Mouse (Mus musculus): Measurements from ENCODE around the gene Znrf3. TPM values are rescaled to one million over a fixed set of nuclear protein-coding genes. Genes with fewer than 3 reads are reported as not detected.
A peak's percentile ranks its signal among the peaks of the same experiment; 100 is the strongest.

The Znrf3 gene
- total RNA-seq, 2 experiments from 2014 or later = 19.5 to 20.2 TPM

DNA sequence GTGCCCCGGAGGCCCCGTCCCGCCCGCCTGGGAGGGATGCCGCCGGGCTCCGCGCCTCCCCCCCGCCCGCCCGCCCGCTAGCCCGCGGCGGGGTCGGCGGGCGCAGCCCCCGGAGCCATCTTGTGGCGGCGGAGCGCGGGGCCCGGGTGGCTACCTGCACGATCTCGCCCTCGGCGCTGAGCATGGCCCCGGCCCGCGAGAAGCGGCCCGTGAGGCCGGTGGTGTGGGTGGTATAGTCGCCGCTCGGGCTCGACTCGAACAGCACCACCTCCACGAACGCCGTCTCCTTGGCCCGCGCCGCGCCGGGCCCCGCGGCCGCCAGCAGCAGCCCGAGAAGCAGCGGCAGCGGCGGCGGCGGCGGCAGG lies 431 bp downstream of the Znrf3 start:
- intact Hi-C loops (cut with DNase I) = loop anchor here (5.0 kb wide), 1 partner anchor 42 kb away; no protein-coding TSS in a partner anchor
- peak; percentile 30 to 45 for DNase-seq (ENCODE audit: low spot score in 2 of 2)

DNA sequence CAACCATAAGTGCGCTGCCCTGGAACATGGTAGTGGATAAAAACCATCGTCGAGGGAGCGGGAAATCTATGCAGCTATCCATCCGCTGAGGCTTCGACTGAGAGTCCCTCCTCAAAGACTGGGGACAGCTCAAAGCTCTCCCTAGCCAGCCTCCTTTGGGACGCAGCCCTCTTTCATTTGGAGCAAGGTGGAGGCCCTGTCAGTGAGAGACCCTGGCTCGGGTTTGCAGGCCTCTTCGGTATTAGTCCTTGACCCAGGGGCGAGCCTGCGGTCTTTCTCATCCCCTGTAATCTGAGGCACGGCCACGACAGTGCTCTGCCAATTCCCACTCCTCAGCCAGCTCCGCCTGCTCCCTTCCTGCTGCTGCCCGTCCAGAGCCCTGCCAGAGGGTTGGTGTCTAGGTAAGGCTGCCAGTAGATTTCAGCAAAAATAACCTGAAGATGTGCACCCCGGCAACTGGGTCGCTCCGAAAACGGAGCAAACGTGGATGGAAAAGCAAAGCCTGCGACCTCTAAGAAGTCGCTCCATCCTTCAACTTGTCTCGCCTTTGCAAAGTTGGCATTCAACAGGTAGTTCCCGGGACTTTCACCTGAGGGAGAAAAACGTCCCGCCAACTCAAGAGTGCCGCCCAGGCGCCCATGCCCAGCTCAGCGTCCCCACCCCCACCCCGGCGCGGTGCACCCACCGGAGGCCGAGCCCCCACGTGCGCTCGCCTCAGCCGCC lies 975 bp downstream of the Znrf3 start:
- peak in 1 of 2 experiments; percentile 14 for DNase-seq (ENCODE audit: low spot score in 2 of 2)
- intact Hi-C loops (cut with DNase I) = loop anchor here (5.0 kb wide), 1 partner anchor 41 kb away; no protein-coding TSS in a partner anchor

DNA sequence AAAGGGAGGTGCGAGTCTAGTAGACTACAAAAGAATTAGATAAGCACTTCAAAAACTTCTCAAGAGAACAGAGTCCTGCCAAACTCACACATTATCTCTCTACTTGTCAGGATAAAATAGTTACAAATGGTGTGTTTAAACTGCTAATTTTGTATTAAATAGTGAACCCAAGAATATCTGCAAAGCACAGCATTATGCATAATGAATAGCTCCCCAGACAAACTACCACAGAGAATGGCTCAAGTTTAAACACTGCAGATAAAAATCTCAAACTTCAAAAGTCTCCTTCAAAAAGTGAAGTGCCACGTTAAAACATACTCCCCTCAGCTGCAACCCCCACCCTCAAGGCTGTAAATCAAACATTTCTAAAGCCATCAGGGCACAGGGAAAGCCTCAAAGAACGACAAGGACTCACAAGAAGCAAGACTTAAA lies 2.0 kb downstream of the Znrf3 start:
- no peak for DNase-seq (ENCODE audit: low spot score in 2 of 2)
- intact Hi-C loops (cut with DNase I) = loop anchor here (5.0 kb wide), 1 partner anchor 40 kb away; no protein-coding TSS in a partner anchor

DNA sequence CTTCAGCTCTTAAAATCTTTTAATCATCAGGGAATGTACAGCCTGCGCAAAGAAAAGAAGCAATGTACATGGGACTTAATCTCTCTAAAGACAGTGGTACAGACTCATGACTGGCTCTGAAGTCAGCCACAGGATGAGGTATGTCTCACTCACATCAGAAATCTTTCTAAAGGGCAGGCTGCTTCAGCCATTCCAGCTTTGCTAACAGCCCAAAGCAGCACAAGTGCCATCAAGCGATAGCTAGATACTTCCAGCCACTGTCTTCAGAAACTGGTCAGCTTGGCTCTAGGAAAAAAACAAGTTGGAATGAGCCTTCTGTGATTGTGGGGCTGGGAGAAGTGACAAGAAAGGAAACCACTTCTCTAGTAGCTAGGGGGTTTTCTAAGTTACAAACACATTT lies 7.0 kb downstream of the Znrf3 start:
- no peak for DNase-seq (ENCODE audit: low spot score in 2 of 2)
- intact Hi-C loops (cut with DNase I) = no loop called here

DNA sequence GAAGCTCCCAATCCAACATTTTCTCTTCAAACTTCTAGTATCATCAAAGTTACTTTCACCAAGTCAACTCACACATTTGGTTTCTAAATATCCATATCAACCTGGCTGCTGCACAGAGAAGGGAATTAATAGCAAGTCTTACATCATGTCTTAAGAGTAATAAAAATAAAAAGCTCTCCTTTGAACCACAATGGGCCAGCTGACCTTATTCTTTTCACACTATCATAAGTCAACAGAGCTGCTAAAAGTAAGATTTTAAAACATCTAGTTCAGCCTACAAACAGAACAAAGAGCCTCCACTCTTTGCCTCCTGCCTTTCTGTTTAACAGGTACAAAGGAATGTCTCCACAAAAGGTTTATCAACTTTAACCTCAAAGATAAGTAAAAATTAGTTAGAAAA lies 7.7 kb downstream of the Znrf3 start:
- DNase-seq (ENCODE audit: low spot score in 2 of 2) = no peak
- intact Hi-C loops (cut with DNase I) = no loop called here

DNA sequence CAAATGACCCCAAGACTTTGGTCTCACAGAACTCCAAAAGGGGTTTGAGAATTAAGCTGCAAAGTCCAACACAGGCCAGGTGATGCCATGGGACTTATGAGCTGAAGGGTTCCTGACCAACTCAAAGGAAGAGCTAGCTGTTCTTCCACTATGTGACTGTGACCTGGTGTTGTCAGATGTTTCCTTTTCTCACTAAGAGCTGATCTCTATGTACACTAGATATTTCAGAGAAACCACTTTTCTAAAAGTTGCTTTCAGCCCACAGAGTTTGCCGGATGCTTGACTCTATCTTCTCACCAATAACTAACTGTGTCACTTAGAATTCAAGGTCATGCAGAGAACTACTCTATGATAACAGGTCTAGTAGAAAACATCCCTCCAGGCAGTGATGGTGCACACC lies 9.2 kb downstream of the Znrf3 start:
- intact Hi-C loops (cut with DNase I) = no loop called here
- DNase-seq (ENCODE audit: low spot score in 2 of 2) = no peak

DNA sequence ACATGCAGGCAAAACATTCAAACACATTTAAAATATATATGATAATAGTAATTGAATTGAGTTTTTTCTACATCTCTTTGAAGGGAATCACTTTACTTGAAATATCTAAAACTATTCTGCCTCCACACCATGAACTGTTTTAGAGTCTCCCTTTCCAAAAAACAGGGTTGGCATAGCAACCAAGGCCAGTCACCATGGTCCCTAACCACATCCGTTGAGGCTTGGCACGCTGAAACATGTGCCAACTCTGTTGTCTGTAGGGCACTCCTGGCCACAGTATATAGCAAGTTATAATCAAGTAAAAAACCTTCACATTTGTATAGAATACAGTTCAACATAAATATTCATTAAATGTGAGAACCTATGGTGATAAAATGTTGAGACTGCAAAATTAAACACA lies 12.3 kb downstream of the Znrf3 start:
- no peak for DNase-seq (ENCODE audit: low spot score in 2 of 2)
- intact Hi-C loops (cut with DNase I) = loop anchor here (2.0 kb wide), 1 partner anchor 66 kb away; no protein-coding TSS in a partner anchor

DNA sequence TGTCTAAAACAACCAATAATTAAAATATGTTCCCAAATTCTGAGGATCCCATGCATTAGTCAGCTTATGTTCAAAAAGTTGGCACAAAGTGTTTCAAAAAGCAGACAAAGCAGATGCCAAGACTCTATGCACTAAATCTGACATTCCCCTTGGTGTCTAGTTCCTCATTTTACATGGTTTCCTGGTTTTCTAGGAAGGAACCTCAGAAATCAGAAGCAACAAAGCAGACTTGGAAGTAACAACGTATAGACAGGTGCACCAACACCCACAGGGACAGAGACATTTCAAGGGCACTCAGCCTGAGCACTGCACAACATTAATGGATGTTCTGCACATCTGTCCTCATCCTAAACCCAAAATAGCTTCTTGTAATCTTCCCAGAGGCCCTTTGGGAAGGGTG lies 13.8 kb downstream of the Znrf3 start:
- DNase-seq (ENCODE audit: low spot score in 2 of 2) = no peak
- intact Hi-C loops (cut with DNase I) = no loop called here

DNA sequence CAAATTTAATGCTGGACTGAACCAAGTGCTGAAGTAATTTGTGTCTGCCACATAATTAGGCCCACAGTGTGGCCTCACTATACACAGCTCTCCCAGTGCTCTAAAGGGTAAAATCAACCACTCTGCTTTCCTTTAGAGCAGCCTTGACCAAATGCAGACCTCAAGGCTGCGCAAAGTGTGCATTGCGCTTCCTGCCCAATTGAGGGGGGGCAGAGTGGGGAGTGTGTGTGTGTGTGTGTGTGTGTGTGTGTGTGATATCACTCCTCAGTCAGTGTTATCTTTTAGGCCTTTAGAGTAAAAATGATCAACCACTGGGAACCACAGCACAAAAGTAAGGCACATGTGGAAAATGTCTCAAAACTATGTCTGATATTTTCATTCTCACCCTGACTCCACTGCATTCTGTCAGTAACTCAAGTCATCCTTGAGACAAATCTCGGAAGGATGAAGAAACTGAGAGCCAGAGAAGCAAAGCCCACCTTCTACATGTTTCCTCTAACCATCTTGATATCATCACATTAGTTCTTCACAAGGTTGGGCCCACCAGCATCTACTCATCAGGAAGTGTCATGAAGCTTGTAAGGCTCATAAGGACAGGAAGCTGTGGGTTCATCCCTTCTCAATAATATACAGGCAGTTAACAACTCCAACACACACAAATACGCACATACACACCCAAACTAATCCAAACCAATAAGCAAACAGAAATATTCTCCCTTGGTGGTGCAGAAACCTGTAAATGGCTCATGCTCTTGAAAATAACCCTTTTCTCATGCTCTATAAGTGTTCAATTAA lies 15.1 kb downstream of the Znrf3 start:
- no peak for DNase-seq (ENCODE audit: low spot score in 2 of 2)
- intact Hi-C loops (cut with DNase I) = no loop called here

DNA sequence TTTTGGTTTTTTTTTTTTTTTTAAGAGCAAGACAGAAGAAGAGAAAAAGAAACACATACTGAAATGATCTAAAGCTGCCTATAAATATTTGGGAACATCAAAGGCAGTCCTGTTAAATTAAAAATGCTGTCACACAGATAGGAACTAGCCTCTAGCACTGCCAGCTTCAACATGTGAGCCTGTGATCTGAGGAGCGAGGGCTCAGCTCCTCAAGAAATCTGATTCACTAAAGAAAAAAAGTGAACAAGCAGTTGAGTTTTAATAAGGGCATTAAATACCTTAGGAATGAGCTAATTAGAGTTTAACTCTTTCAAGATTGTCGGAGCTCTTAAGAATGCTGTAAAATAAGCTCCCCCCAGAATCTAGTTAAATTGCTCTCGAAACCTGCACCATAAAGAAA lies 17.4 kb downstream of the Znrf3 start:
- intact Hi-C loops (cut with DNase I) = no loop called here
- no peak for DNase-seq (ENCODE audit: low spot score in 2 of 2)

DNA sequence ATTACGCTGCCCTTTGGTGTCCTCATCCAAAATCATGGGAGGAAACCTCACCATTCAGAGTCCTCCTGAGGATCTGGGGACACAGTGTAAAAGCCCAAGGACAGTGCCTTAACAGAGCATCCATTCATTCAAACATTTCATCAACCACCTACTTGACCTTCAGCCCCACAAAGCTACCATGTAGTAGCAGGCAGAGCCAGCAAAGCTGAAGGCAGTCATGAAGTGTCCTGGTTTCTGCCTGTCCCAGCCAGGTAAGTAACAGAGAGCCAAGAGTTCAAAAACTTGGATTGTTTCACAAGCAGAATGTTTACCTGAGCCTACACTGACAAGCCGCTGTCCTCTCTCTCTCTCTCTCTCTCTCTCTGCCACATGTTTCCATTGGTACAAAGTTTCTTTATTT lies 18.3 kb downstream of the Znrf3 start:
- no peak for DNase-seq (ENCODE audit: low spot score in 2 of 2)
- intact Hi-C loops (cut with DNase I) = no loop called here

DNA sequence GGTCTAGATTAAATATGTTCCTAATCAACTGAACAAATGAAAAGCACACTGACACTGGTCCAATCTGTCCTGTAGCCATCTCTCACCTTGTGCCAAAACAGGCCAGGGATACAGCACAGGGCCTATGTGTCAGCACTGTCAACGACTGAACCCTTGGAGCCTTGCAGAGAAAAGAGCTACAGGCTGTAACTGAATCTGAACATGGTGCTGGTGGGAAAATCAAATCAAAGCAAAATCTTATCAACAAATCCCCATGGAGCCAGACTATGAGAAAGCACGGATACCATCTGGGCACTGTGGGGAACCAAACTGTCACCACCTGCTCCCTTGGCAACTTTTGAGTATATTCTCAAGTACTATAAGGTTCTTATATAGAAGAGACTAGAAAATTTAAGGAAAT lies 19.5 kb downstream of the Znrf3 start:
- peak in 1 of 2 experiments; percentile 26 for DNase-seq (ENCODE audit: low spot score in 2 of 2)
- intact Hi-C loops (cut with DNase I) = no loop called here

DNA sequence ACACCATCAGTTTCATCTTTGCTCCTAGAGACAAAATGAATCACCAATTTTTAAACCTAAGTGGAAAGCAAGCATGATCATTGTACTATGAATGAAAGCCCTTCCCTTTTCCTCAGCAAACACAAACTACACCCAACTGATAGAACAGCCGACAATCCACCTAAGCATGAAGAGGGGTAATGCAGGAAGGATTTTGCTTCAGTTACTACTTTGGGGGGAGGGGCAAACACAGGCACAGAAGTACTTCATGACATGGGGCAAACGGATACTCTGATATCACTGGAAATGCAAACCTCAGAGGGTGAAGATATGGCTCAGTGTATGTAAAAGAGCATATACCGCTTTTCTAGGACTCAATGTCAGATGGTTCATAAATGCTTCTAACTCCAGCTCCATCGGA lies 20.5 kb downstream of the Znrf3 start:
- DNase-seq (ENCODE audit: low spot score in 2 of 2) = no peak
- intact Hi-C loops (cut with DNase I) = no loop called here

DNA sequence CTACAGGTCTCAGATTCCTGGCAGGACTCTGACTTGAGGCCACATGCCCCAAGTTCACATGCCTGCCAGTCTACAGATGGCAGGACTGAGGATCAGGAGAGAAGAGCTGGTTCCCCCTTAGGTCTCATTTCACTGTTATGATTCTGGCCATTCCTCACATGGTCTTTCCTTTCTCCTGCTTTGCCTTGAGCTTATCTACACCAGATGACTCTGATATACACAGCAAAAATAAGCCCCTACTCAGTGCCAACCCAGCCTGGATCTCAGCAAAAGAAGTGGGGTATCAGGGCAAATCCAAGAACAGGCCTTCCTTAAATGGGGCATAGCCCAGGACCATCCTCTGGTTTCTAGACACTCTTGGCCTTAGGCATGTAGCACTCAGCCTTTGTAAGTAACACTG lies 21.6 kb downstream of the Znrf3 start:
- DNase-seq (ENCODE audit: low spot score in 2 of 2) = no peak
- intact Hi-C loops (cut with DNase I) = no loop called here

DNA sequence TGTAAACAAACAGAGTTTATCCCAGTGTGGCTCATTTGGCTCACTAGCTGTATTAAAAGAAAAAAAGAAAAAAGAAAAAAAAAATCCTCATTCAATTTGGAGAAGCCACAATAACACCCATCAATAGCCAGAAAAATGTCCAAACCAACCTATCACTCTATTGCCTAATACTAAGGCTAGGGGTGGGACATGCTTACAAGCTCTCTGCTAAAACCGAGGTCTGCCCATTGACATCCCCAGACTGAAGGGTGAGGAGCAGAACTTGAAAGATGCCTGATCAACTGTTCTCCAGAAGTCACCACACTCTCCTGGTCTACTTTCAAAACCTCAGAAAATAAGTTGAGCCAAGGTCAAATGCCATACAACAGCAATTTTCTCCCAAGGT lies 22.4 kb downstream of the Znrf3 start:
- intact Hi-C loops (cut with DNase I) = no loop called here
- DNase-seq (ENCODE audit: low spot score in 2 of 2) = no peak

DNA sequence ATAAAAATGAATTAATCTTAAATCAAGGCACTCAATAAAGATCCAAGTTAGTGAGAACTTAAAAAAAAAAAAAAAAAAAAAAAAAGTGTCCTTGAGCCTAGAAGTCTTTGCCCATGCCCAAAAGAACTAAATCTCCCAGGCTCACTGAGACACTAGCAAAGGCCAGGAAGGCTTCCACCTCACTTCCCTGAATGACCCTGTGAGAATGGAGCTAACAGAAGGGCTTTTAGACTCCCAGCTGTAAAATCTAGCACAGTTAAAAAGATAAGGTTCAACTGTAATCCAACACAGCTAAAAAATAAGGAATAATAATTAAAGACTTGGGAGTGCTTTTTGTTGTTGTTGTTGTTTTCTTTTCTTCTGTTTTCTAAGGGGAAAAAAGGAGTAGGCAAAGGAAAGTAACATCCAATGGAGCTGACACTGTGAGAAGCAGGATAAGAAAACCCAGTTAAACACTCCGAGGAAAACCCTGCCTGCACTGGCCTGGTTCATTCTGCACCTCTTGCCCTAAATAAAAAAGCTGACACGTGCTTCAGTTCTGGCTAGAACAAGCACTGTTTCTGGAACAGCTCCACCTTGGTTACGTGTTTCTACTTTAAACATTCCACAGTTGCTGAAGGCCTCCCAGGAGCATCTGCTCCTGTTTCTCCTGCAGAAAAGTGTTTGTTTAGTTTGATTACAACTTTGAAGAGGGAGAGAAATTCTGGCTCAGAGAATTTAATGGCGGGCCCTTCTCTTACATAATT lies 23.0 kb downstream of the Znrf3 start:
- peak; percentile 28 to 47 for DNase-seq (ENCODE audit: low spot score in 2 of 2)
- intact Hi-C loops (cut with DNase I) = no loop called here

DNA sequence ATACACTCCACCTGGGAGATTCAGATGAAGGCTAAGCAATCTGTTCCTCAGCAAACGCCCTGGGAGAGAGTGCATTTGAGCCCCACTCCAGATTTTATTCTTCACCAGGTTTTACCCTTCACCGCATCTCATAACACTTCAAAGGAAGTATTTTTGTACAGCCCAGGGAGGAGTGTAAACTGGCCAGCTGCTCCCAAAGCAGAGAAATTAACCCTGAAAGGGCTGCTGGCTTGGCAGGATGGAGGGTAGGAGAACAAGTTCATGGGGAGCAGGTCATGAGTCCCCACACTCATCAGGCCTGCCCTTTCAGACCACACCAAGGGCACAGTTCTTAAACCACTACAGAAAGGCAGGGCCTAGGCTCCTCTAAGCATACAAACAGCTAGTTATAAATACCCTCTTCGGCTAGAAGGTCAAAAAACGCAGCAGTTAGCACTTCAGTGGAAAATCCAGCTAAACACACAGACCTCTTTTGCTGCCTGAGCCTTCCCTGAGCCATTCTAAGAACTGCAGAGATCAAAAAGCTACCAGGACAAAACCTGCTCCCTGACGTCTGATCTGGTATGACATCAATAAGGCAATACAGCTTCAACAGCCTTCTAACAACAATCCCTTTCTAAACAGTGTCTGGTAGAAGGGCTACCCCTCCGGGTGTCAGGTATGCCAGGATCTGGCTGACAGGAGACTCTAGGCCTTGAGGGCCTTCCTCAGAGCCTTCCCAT lies 28.9 kb downstream of the Znrf3 start:
- DNase-seq (ENCODE audit: low spot score in 2 of 2) = peak; percentile 34 to 40
- intact Hi-C loops (cut with DNase I) = no loop called here

DNA sequence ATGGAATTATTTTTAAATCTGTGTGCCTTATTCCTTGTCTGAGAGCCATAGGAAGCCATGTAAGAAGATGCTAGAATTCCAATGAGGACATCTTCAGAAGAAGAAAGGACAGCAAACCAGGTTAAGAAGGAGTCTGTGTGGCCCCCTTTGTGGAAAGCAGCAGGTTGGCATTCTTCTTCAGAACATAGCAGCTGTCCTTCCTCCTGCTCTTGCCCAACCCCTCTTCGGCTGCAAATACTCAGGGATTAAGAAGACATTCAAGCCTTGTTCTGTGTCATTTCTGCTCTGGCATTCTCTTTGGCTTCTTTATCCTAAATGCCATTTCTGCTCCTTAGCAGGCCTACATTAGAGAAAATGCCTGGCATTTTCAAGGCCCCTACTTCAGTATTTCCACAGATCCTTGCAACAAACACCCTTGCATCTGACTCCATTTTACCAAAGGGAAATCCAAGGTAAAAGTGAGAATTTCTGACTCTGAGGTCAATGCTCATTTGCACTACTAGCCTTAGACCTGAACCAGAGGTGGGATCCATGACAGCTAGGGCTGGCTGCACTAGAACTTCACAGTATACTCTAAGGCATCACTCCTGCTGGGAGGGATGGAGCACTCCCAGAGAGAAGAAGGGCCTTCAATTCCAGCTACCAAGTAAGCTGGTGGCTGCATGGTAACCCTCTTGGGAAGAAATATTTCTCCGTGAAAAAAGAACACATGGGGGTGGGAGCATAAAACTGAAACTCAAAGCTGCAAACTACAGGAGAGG lies 29.6 kb downstream of the Znrf3 start:
- intact Hi-C loops (cut with DNase I) = no loop called here

DNA sequence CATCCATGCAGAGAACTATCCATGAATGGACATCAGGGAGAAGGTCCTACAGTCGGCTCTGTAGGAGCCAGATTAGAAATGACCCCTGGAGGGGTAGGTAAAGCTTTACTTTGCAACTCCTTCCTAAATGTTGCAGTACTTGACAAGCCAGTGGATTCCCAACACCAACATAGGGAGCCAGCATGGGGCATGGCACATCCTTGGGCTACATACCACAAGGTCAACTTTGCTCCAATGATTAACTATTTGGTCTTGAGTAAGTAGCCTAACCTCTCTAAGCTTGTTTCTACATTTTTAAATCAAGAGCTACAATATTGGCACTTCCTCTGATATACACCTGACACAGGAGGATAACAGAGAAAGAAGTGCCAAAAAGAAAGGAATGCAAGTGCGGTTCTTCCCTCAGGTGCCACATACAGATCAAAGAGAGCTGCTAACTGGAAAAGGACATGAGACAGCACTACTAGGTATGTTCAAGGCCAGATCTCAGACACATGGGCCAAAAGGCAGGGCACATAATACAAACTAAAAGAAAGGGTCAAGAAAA lies 31.9 kb downstream of the Znrf3 start:
- intact Hi-C loops (cut with DNase I) = no loop called here
- DNase-seq (ENCODE audit: low spot score in 2 of 2) = no peak

More for the DNA sequence above, 29.6 kb downstream of the Znrf3 start:
- DNase-seq (ENCODE audit: low spot score in 2 of 2) = no peak

Data from left cerebral cortex, postnatal 36 days (tissue).